Mouse (Mus musculus): ENCODE data around the gene Ptpn22.

The Ptpn22 gene

DNA sequence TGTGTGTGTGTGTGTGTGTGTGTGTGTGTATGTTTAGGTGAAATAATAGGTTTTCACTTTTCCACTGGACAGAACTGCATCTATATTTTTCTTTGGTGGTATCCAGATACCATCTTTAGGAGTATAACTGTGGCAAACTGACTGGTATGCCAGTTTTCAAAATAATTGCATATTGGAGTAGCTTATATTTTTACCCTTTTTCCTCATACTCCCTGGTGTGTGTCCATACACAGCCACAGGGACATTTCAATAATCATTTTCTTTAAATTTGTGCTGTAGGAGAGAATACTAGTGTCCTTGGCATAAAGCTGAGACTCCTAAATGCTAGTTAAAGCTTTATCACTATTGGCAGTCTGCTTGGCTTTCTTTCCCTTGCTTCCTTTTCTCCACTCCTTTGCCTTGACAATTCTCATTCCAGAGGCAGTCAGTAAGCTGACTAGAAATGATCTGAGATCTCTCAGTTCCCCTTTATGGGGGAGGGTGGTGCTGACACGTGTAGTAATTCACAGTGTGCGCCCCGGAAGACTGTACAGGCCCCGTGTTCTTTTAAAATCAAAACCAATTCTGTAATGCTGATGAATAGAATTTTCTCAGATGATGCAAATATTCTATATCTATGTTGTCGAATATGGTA lies 56.7 kb downstream of the Ptpn22 start:
- in situ Hi-C loops (cut with MboI; ENCODE audit: low sequenced_read_pairs), result no loop called here

DNA sequence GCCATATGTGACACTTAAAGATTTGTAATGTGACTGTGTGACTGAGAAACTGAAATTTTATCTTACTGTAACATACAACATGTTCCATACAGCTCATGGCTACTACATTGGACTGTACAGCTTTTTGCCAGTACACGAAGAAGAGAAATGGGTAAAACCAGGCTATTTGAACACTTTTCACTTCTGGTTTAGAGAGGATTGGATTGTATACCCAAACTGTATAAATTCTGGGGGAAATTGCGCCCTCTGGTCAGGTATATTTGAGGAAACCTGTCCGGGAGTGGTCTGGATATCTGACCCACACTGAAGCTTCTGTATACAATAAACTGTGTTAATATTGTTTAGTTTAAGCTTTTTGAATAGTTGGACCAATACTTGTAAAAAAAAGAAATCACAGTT lies 57.2 kb downstream of the Ptpn22 start:
- in situ Hi-C loops (cut with MboI; ENCODE audit: low sequenced_read_pairs), result no loop called here

DNA sequence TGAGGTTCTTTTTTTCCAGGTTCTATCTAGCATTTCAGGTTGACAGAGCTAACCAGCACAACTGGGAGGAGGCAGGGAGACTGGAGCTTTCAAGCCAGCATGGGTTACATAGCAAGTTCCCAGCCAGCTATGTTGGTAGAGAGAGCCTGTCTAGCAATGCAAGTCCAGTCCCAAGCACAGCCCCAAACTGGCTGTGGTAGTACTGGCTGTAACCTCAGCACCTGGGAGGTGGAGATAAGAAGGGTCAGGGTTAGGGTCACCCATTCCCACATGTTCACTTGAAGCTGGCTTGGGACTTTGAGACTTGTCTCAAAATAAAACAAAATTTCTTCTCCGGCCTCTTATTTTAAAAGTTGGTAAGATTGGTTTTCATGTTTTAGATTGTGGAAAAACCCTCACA lies 60.5 kb downstream of the Ptpn22 start:
- in situ Hi-C loops (cut with MboI; ENCODE audit: low sequenced_read_pairs), result no loop called here

DNA sequence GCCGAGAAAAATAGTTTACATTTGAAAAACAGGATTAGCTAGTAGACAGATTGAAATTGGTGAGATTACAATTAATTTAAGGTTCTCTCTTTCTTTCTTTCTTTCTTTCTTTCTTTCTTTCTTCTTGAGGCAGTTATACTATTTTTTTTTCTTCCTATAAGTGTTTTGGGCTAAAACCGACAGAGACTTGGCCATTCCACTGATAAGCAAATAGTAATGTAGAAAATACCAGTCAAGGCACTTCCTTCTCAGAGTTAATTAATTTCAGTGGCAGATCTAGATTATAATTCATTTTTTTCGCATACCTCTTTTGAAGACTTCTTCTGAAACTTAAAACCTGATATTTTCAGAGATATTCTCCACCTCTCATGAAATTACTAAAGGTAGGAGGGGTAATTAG lies 65.7 kb downstream of the Ptpn22 start:
- in situ Hi-C loops (cut with MboI; ENCODE audit: low sequenced_read_pairs), result no loop called here

DNA sequence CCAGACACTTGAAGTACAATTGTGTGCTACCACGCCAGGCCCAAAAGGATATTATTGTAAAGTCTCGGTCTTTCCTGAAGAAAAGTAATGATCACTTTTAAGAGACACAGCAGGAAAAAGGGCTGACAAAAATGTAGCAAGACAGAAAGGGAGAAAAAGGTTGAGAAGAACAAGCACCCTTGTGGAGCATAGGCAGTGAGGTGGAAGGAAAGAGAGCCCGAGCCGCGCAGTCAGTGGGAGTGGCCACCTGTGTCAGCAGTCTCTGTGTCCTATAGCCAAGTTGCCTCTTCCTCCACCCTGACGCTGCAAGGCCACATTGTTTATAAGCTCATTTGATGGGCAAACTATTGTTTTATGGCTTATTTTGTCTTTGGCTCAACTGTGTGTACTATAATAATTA lies 67.9 kb downstream of the Ptpn22 start:
- in situ Hi-C loops (cut with MboI; ENCODE audit: low sequenced_read_pairs), result no loop called here

DNA sequence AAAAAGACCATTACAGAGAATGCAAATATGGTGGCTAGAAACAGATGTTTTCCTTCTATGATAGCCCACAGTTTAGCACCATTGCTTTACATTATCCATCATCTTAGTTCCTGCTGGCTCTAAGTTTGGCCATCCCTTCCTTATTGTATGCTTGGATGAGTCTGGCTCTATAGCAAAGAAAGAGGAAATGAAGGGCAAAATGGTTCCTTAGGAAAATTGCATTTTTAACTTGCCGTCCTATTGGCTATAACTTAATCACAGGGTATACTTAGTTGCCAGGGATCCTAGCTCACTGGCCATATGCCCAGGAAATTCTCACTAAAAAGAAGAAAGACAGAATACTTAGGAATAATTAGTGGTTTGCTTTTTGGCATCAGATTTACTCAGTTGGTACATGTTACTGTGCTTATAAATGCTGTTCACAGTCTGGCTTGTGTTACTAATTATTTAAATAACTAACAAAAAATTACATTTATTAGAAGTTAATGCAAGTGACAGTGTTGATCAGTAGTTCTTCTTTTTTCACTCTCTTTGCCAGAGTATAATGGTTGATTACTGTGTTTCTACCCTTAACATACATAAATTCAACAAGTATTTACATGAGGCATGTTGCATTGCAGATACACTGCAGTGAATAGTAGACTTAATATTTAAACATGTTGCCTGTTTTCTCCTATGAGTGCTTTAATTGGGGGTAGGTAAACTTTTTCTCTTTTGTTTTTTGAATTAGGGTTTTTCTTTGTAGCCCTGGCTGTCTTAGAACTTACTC lies 85.4 kb downstream of the Ptpn22 start:
- in situ Hi-C loops (cut with MboI; ENCODE audit: low sequenced_read_pairs), result no loop called here

DNA sequence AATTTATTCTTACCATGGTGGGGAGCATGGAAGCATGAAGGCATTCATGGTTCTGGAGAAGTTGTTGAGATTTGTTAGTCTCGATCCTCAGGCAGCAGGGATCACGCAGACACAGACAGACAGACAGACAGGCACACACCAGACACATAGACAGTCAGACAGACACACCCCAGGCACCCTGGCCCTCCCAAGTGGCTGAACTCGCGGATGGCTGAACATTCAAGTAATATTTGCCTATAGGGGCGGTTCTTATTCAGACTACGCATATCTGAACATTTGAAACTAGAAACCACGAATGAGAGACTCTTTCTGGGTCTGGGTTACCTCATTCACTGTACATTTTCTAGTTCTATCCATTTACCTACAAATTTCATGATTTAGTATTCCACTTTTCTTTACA lies 89.1 kb downstream of the Ptpn22 start:
- in situ Hi-C loops (cut with MboI; ENCODE audit: low sequenced_read_pairs), result no loop called here

DNA sequence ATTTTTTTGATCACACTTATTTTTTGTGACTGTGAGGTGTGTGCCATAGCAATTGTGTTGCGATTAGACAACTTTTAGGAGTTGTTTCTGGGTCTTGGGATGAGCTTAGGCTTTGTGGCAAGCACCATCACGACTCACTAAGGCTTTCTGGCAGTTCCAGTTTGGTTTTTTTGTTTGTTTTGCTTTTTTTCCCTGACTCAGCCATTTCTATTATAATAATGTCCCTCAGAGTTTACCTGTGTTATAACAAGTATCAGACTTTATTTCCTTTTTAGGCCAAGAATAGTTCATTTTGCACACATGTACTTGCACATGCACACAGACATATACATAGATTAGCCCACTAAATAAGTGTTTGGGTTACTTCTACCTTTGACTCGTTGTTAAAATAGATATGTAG lies 101.0 kb downstream of the Ptpn22 start:
- in situ Hi-C loops (cut with MboI; ENCODE audit: low sequenced_read_pairs), result no loop called here

Measured in CH12F3 (cell line).